27 mouse cellular contexts compared by ENCODE assay signal in genomic region chr1:118645701-118646100, GRCm38 (mm10). TPM values are rescaled to one million over a fixed set of nuclear protein-coding genes. Genes with fewer than 3 reads are reported as not detected.
A peak's percentile ranks its signal among the peaks of the same experiment; 100 is the strongest.
DNase-seq lines count a peak whose midpoint lies in the region; TF ChIP-seq lines count a peak whose summit lies in the region.
"Had no signal": no experiment of that assay in that cellular context is flagged by ENCODE, and none has a peak within 500 bp of the region (broad histone marks: within the 10 kb centered on the region; RNA-seq: fewer than 3 reads in every experiment).

No protein-coding gene starts in this region.

- no peak overlapping the region for H3K4me3 ChIP-seq in kidney, adult 2 months (ENCODE audit: insufficient read depth, low read depth, low read length)
- H3K4me3 ChIP-seq: embryonic facial prominence, embryonic 12.5 days; embryonic facial prominence, embryonic 15.5 days; gastrocnemius, adult 2 months; heart, embryonic 12.5 days; heart, embryonic 15.5 days; hindbrain, embryonic 10.5 days; hindbrain, embryonic 13.5 days had no signal

- WGBS in kidney, adult 2 months, result 49% methylated on average over 4 of the region's 4 CpGs

- 0 out of 2 replicates have a peak, but pooled peaks cover 2% of the 10 kb centered on the region for H3K36me3 ChIP-seq in kidney, adult 2 months (ENCODE audit: control insufficient read depth, insufficient read depth, low read length)
- H3K36me3 ChIP-seq: embryonic facial prominence, embryonic 12.5 days; embryonic facial prominence, embryonic 15.5 days; G1E; heart, embryonic 12.5 days; heart, embryonic 15.5 days; hindbrain, embryonic 10.5 days; hindbrain, embryonic 13.5 days had no signal

- TF ChIP-seq POLR2A in kidney, adult 2 months (IDR thresholded peaks at IDR 0.05; ENCODE audit: low read depth, low read length), result no peak

- peaks cover 38% of the 10 kb centered on the region for H3K4me1 ChIP-seq in kidney, adult 2 months (ENCODE audit: control insufficient read depth, insufficient read depth, low read length)
- H3K4me1 ChIP-seq: embryonic facial prominence, embryonic 12.5 days; embryonic facial prominence, embryonic 15.5 days had no signal

- no peak for DNase-seq in kidney, adult 2 months
- DNase-seq in kidney, adult 18-20 months, result no peak
- DNase-seq in lung, postnatal 36 days, result peak; percentile 11
- no peak for DNase-seq in lung, adult 18-20 months
- DNase-seq in R1 (ENCODE audit: low read depth, low spot score), result peak; percentile 86
- no peak for DNase-seq in thymus, adult 18-20 months
- no peak for DNase-seq in adrenal gland, adult 2 months
- DNase-seq: adrenal gland, postnatal 10 days; adrenal gland, postnatal 36 days; cerebellum, adult 11 months; cerebellum, adult 2 months; cerebellum, adult 9-11 months; cerebellum, postnatal 25 days; forebrain, postnatal 0 days; gastrocnemius, adult 2 months; gastrocnemius, postnatal 14 days; heart, adult 18-20 months; heart, postnatal 10 days; heart, postnatal 36 days had no signal

- no peaks in the 10 kb centered on the region for H3K27me3 ChIP-seq in kidney, adult 2 months (replicated peaks; ENCODE audit: control insufficient read depth, insufficient read depth, low read length)
- H3K27me3 ChIP-seq: embryonic facial prominence, embryonic 12.5 days; embryonic facial prominence, embryonic 15.5 days; heart, embryonic 12.5 days; heart, embryonic 15.5 days; hindbrain, embryonic 13.5 days; Patski had no signal

- TF ChIP-seq CTCF in kidney, adult 2 months (conservative IDR thresholded peaks at IDR 0.05; ENCODE audit: insufficient read depth, insufficient read length, low read depth, low read length), result no peak

- 0 out of 2 replicates have a peak overlapping the region, but pooled peaks have one; percentile 1 for H3K27ac ChIP-seq in kidney, adult 2 months (ENCODE audit: insufficient read depth, low read depth, low read length)
- H3K27ac ChIP-seq: embryonic facial prominence, embryonic 12.5 days; embryonic facial prominence, embryonic 15.5 days; gastrocnemius, adult 2 months; heart, embryonic 15.5 days; hindbrain, embryonic 10.5 days; hindbrain, embryonic 13.5 days had no signal

RNA-seq across cellular contexts. Expression of gene Tfcp2l1, which starts 18.0 kb away (rescaled TPM):
- 70.5 and 77.3 TPM in 2 replicates for polyA plus RNA-seq in kidney, adult 2 months (2012; rRNA removed)
- total RNA-seq in adrenal gland, adult 2 months (2021), result 1 to 10 TPM in 1 of 2 experiments, under 1 TPM in 1; 0.46 to 1.2 TPM
- polyA plus RNA-seq in adrenal gland, adult 2 months (2012; rRNA removed), result 0.28 and 0.94 TPM in 2 replicates
- polyA plus RNA-seq: G1E had no signal

Comparison
In these comparisons a context has a peak if more than half of its experiments do, and no peak if none do; other contexts are left out.
1. DNase-seq: peak in lung, postnatal 36 days (single experiment) and R1 (single experiment); none in kidney, adult 2 months (single experiment), kidney, adult 18-20 months (single experiment), lung, adult 18-20 months (0 of 2), thymus, adult 18-20 months (0 of 2) and adrenal gland, adult 2 months (single experiment).
2. RNA of gene Tfcp2l1, which starts 18.0 kb away (polyA plus RNA-seq): 70.5 to 77.3 TPM in kidney, adult 2 months; 0.28 to 0.94 TPM in adrenal gland, adult 2 months; every median in the first group is over 10 times any median in the second.